21 mouse cellular contexts compared by ENCODE assay signal in the genomic region with DNA sequence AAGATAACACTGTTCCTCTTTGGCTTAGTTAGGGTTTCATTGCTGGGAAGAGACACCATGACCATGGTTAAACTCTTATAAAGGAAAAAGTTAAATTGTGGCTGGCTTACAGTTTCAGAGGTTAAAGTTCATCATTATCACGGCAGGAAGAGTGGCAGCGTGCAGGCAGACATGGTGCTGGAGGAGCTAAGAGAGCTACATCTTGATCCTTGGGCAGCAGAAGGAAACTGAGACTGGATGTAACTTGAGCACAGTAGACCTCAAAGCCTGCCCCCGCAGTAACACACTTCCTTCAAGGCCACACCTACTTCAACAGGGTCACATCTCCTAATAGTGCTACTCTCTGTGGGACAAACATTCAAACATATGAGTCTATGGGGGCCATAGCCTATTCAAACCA. TPM values are rescaled to one million over a fixed set of nuclear protein-coding genes. Genes with fewer than 3 reads are reported as not detected.
A peak's percentile ranks its signal among the peaks of the same experiment; 100 is the strongest.
DNase-seq lines count a peak whose midpoint lies in the region; ATAC-seq and TF ChIP-seq lines count a peak whose summit lies in the region.
"Had no signal": no experiment of that assay in that cellular context is flagged by ENCODE, and none has a peak within 500 bp of the region (broad histone marks: within the 10 kb centered on the region; RNA-seq: fewer than 3 reads in every experiment).

No protein-coding gene starts in this region.

- no peaks in the 10 kb centered on the region for H3K36me3 ChIP-seq in CH12.LX (replicated peaks in 1 of 2; ENCODE audit: control insufficient read depth in 1 of 2, insufficient read depth in 1 of 2, low read length in 1 of 2)
- H3K36me3 ChIP-seq: embryonic facial prominence, embryonic 12.5 days; heart, embryonic 15.5 days; hindbrain, embryonic 10.5 days had no signal

- peak; percentile 41; the same call in 1 of the 2 replicates for TF ChIP-seq POLR2A in CH12.LX (IDR thresholded peaks at IDR 0.05; ENCODE audit: low read depth, low read length)

- TF ChIP-seq CTCF in CH12.LX (conservative IDR thresholded peaks at IDR 0.05 in 1 of 2, IDR thresholded peaks at IDR 0.05 in 1 of 2; ENCODE audit: low read depth in 2 of 2, low read length in 2 of 2): no peak

- peak; percentile 29; the same call in 1 of the 2 replicates for ATAC-seq in megakaryocyte, adult 5-6 weeks (ENCODE audit: poor library complexity, severe bottlenecking)
- ATAC-seq: forebrain, embryonic 16.5 days had no signal

- peak; percentile 61 for DNase-seq in kidney, adult 9 months
- no peak for DNase-seq in kidney, postnatal 25 days
- peak; percentile 62 for DNase-seq in 416B (ENCODE audit: low read depth)
- DNase-seq in CH12.LX (ENCODE audit: extremely low read depth): no peak
- no peak for DNase-seq in lung, postnatal 4 days
- no peak for DNase-seq in lung, postnatal 36 days
- DNase-seq: adrenal gland, adult 8-10 months; adrenal gland, postnatal 36 days; cerebellum, adult 2 months; cerebellum, postnatal 10 days; embryo, embryonic 11 days; gastrocnemius, postnatal 10 days; heart, adult 2 months; heart, postnatal 14 days had no signal

- in situ Hi-C loops in CH12.LX (cut with MboI; ENCODE audit: low pct_ligation_motif_present, low pct_unique_long_range_greater_than_20kb, low sequenced_read_pairs): no loop called here

- 0 out of 2 replicates have a peak overlapping the region, but pooled peaks have one; percentile 3 for H3K4me2 ChIP-seq in CH12.LX (ENCODE audit: insufficient read depth, low read depth, poor library complexity, severe bottlenecking)
- H3K4me2 ChIP-seq: embryonic facial prominence, embryonic 12.5 days; heart, embryonic 11.5 days; heart, embryonic 15.5 days; hindbrain, embryonic 14.5 days had no signal

- dilution Hi-C loops in CH12.LX (cut with MboI; ENCODE audit: extremely low pct_ligation_motif_present, extremely low pct_unique_long_range_greater_than_20kb, low sequenced_read_pairs): no loop called here

- H3K9me3 ChIP-seq in CH12.LX (replicated peaks; ENCODE audit: low read length): no peaks in the 10 kb centered on the region
- H3K9me3 ChIP-seq: embryonic facial prominence, embryonic 12.5 days; heart, embryonic 15.5 days; hindbrain, embryonic 10.5 days had no signal

- H3K9ac ChIP-seq in CH12.LX (ENCODE audit: insufficient read depth, low read depth): 0 out of 2 replicates have a peak overlapping the region, but pooled peaks have one; percentile 35
- H3K9ac ChIP-seq: embryonic facial prominence, embryonic 12.5 days; heart, embryonic 15.5 days; hindbrain, embryonic 14.5 days had no signal

- H3K27me3 ChIP-seq in CH12.LX (replicated peaks): no peaks in the 10 kb centered on the region
- H3K27me3 ChIP-seq: embryonic facial prominence, embryonic 12.5 days; heart, embryonic 15.5 days had no signal

- no peak for TF ChIP-seq EP300 in CH12.LX (IDR thresholded peaks at IDR 0.05; ENCODE audit: low read length)

- peaks cover 30 to 53% of the 10 kb centered on the region in 2 experiments for H3K4me1 ChIP-seq in CH12.LX (ENCODE audit: control insufficient read depth in 1 of 2, insufficient read depth in 2 of 2)

- H3K27ac ChIP-seq in CH12.LX (ENCODE audit: insufficient read depth, low read depth): no peak overlapping the region
- H3K27ac ChIP-seq: embryonic facial prominence, embryonic 12.5 days; heart, adult 2 months; heart, embryonic 15.5 days; hindbrain, embryonic 10.5 days; hindbrain, embryonic 14.5 days had no signal

- H3K4me3 ChIP-seq in CH12.LX (replicated peaks in 1 of 3; ENCODE audit: low read depth in 2 of 3, low read length in 2 of 3, poor library complexity in 1 of 3): no peak overlapping the region
- H3K4me3 ChIP-seq: embryonic facial prominence, embryonic 12.5 days; heart, adult 2 months; heart, embryonic 15.5 days; hindbrain, embryonic 10.5 days had no signal

- no peak for TF ChIP-seq RAD21 in CH12.LX (IDR thresholded peaks at IDR 0.05; ENCODE audit: low read depth, low read length)

- H3K79me2 ChIP-seq in CH12.LX (replicated peaks; ENCODE audit: control insufficient read depth, extremely low read depth, insufficient read depth, poor library complexity, severe bottlenecking): no peaks in the 10 kb centered on the region

TF ChIP-seq in CH12.LX, 34 proteins besides CTCF, POLR2A, EP300 and RAD21:
- no peak for TF ChIP-seq ZMIZ1 (IDR thresholded peaks at IDR 0.05; ENCODE audit: low read depth, low read length)
- TF ChIP-seq BHLHE40 (IDR thresholded peaks at IDR 0.05; ENCODE audit: low read depth, low read length): no peak
- no peak for TF ChIP-seq ZKSCAN1 (IDR thresholded peaks at IDR 0.05; ENCODE audit: borderline replicate concordance, low read depth, low read length)
- TF ChIP-seq UBTF (IDR thresholded peaks at IDR 0.05; ENCODE audit: low read depth, low read length): no peak
- TF ChIP-seq USF1 (IDR thresholded peaks at IDR 0.05; ENCODE audit: low read depth, low read length): no peak
- TF ChIP-seq USF2 (conservative IDR thresholded peaks at IDR 0.05; ENCODE audit: low read depth, low read length): no peak
TF ChIP-seq in CH12.LX: peak in this region for 0.

RNA-seq across cellular contexts. Expression of gene Gadd45a, which starts 47.7 kb away (rescaled TPM):
- 6.0 and 12.5 TPM in 2 replicates for total RNA-seq in CH12.LX (2012; rRNA removed)
- total RNA-seq in CH12.LX (2014; rRNA removed): 19.5 and 22.4 TPM in 2 replicates
- polyA plus RNA-seq in CH12.LX (2012; ENCODE audit: insufficient read length, low read depth): 26.2 and 30.5 TPM in 2 replicates
- total RNA-seq in megakaryocyte, adult 5-6 weeks (2015): 59.6 and 62.4 TPM in 2 replicates
- total RNA-seq in megakaryocyte, adult 5-6 weeks (2017): 77.2 and 95.9 TPM in 2 replicates

Comparison
In these comparisons a context has a peak if more than half of its experiments do, and no peak if none do; other contexts are left out.
1. DNase-seq: peak in kidney, adult 9 months (single experiment) and 416B (single experiment); none in kidney, postnatal 25 days (0 of 2), CH12.LX (single experiment), lung, postnatal 4 days (0 of 2) and lung, postnatal 36 days (single experiment).